Mouse (Mus musculus) testis, adult 2 months (tissue): ENCODE measurements at regions not wholly inside any gene's neighbourhood (a gene's known extent, or its start where the extent isn't known, plus 50 kb on each side); places are given as distances from the start of the nearest gene placed in this dataset.

Experiments used
- CTCF ChIP-seq: fragments of 200-500 bp; IDR thresholded peaks from 2 replicates; pipeline ENCODE4 v1.5.1; 2012; ENCODE audit warnings: low read depth, mild to moderate bottlenecking, inconsistent platforms, low read length, moderate library complexity; ENCODE audit not compliant: control insufficient read depth, insufficient read depth, insufficient replicate concordance
- POLR2A ChIP-seq: fragments of 200-500 bp; IDR thresholded peaks from 2 replicates; pipeline ENCODE4 v1.6.1; 2012; ENCODE audit warnings: low read depth, mild to moderate bottlenecking, inconsistent platforms, low read length, moderate library complexity; ENCODE audit not compliant: control insufficient read depth

- TF ChIP-seq CTCF (no peak), POLR2A (no peak)
Measured at GRCm38 (mm10) chr14:71338219-71338618, 738.6 kb upstream of the Fam160b2 start.
